Mouse (Mus musculus) right cerebral cortex, postnatal 25 days (tissue): ENCODE measurements around the gene Ube2c.
A peak's percentile ranks its signal among the peaks of the same experiment; 100 is the strongest.

Experiments used
- DNase-seq: peaks from one replicate; pipeline ENCODE4 v3.0.0; 2022

Gene Ube2c

DNA sequence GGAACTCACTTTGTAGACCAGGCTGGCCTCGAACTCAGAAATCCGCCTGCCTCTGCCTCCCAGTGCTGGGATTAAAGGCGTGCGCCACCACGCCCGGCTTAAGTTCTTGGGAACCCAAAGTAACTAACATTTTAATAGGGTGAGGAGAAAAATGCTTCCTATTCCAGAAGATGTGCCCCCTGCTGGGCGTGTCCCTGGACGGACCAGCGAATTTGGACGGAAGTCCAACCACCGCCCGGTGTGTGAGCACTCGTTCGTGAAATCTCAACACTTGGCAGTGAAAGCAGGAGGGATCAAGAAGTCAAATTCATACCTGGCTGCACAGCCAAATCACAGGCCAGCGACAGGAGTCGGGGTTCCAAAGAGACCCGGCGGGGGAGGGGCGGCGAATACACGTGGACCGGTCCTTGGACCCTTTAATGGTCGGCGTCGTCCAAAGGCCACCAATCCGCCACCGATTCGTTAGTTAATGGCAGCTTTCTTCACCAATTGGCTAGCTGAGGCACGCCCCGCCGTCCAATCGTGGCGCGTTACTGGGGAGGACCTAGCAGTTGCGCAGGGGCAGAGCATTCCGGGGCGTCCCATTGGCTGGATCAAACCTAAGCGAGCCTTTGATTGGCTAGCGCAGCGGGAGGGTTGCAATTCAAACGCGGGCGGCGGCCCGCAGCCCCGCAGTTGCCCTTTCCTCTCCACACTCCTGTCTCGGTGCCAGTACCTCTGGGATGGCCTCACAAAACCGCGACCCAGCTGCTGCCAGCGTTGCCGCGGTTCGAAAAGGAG is at the start of gene Ube2c:
Gene Ube2c, plus strand, starts transcription at position 641 of the 780 bp plus-strand sequence.
- DNase-seq = peak; percentile 99

- DNase-seq = no peak
These were observed 46.4 kb upstream of the Ube2c start for GRCm38 (mm10) chr2:164723276-164723675.

GRCm38 (mm10) chr2:164725895-164726619 is 43.6 kb upstream of the Ube2c start:
- peak; percentile 42 for DNase-seq

DNA sequence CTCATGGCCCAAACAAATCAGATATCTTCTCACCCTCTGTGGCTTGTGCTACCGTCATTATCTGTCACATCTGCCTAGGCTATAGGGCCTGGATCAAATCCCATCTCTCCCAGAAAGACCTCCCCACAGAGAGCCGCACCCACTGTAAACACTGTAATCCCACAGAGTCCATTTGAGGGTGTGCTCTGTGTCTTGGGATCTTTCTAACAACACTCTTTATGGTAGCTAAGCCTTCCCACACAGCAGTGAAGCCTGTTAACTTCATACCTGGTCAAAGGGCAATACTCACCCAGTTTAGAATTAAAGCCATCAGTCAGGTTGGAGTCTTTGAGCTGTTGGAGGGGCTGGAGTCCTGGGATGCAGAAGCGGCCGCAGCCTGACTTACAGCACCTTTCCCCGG is 38.0 kb upstream of the Ube2c start:
- no peak for DNase-seq

- no peak for DNase-seq
These were observed 36.4 kb upstream of the Ube2c start for GRCm38 (mm10) chr2:164733259-164733658.

DNA sequence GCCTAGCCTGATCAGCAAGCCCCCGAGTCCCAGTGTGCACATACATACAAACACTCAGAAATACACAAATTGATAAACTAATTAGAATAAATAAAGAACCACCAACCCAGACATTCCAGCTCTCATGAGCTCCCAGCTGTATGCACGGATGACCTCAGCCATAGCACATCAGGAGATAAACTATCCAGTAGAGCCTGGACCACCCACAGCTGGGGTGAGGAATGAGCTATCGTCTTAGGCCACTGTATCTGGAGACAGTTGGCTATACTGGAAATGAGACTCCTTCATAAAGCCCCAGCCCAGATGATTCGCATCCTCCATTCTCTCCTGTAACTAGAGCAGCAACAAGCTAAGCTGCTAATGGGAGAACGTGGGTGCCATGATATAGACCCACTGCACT is 34.9 kb upstream of the Ube2c start:
- no peak for DNase-seq

GRCm38 (mm10) chr2:164735446-164735845 is 34.3 kb upstream of the Ube2c start:
- no peak for DNase-seq

- no peak for DNase-seq
These were observed 32.2 kb upstream of the Ube2c start for GRCm38 (mm10) chr2:164737377-164738090.

DNA sequence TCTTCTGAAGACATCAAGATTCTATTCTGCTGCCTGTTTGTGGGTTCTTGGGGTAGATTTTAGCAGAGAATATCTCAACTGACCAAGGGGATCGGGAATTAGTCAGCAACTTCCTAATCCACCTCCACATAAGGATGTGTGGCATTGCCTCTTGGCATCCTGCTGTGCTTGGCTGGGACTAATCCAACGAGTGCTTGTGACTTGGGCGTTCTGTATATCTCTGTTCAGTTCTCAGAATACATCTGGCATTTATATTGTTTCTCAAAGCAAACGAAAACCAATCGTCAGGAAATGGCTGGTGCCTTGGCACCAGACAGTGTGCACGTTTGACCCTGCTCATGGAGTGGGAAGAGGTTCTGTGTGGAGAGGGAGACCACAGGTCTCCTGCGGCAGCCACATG is 29.8 kb upstream of the Ube2c start:
- DNase-seq = no peak

DNA sequence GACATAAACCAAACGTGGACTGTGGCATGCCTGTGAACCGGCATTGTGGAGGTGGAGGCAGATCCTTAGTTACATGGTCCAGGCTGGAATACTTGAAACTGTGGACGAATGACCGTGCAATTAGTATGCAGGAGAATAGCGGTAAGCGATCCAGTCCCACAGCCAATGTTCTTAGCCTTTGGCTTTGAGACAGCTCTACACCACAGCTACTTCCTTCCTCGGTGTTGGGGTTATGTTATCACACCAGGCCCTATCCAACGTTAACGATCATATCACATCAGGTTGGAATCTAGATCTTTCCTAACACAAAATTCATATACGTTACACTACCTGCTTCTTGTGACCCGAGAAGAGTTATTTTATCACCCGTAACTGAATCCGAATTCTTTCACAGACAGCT is 24.7 kb upstream of the Ube2c start:
- DNase-seq = no peak

- DNase-seq = peak; percentile 95
These were observed 23.7 kb upstream of the Ube2c start, which contains the start of the genes Wfdc3 and Dnttip1 for GRCm38 (mm10) chr2:164745843-164746479. Gene Wfdc3 (minus strand): TSS chr2:164745931. Gene Dnttip1 (plus strand): TSS chr2:164745983.

DNA sequence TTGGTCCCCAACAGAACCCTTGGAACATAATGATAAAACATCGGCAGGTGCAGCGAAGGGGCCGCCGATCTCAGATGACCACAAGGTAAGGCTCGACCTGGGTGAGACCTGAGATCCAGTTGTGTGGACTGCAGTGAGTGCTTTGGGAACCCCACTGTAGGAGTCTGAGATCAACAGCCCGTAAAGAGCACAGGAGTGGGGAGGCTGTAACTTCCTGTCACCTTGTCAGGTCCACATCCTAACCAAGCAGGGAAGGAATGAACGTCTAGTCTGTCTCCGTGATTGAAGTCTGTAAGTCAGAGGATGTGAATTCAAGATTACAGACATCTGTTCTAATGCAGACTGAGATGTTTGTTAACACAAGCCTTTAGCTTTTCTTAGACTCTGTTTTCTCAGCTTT is 23.0 kb upstream of the Ube2c start:
- no peak for DNase-seq

DNA sequence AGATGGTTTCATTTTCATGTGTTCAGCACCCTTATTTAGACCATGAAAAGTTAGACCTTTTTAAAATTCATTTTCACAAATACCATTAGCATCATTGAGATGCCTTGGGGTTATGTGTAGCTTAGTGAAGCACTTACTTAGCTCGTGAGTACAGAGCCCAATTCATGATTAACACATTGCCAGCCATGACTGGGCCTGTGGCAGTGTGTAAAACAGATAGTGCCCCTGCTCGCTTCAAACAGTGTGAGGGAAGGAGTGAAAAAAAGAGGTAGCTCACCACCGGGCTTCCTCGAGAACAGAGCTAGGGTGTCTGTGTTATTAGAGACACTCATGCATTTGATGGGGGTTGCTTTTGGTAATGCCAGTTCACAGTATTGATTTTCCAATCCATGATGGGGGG is 21.5 kb upstream of the Ube2c start:
- no peak for DNase-seq

DNA sequence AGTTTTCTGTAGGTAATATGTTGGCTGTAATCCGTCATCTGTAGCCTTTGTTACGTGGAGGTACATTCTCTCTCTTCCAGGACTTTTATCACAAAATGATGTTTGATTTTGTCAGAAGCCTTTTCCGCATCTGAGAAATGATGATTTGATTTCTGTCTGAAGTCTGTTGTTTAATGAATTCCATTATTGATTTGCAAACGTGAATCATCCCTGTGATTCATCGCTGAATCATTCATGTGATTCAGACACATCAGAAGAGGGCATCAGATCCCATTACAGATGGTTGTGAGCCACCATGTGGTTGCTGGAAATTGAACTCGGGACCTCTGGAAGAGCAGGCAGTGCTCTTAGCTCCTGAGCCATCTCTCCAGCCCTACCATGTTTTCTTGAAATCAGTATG is 20.7 kb upstream of the Ube2c start:
- DNase-seq = no peak

GRCm38 (mm10) chr2:164752454-164752853 is 17.2 kb upstream of the Ube2c start:
- no peak for DNase-seq

GRCm38 (mm10) chr2:164754105-164754504 is 15.6 kb upstream of the Ube2c start:
- DNase-seq = no peak

DNA sequence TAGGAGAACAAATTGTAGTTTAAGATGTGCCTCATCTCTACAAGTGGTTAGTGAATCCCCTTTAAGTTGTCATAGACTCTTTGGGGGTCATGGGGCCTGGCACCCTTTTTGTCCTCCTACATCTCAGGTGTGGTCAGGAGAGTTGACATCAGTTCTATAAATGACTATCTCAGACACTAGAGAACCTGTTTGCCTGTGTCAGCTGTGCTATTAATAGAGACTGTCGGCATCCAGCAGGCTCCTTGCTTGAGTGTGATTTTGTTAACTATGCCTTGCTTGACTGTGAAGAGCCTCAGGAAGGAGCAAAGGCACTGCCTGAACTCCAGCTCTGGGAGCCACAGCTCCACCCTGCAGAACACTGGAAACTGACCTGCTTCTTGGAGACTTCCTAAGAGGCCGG is 14.9 kb upstream of the Ube2c start:
- DNase-seq = no peak

GRCm38 (mm10) chr2:164757841-164758240 is 11.9 kb upstream of the Ube2c start:
- no peak for DNase-seq

GRCm38 (mm10) chr2:164758692-164759091 is 11.0 kb upstream of the Ube2c start:
- DNase-seq = no peak

GRCm38 (mm10) chr2:164760059-164760833 is 9.5 kb upstream of the Ube2c start:
- no peak for DNase-seq

DNA sequence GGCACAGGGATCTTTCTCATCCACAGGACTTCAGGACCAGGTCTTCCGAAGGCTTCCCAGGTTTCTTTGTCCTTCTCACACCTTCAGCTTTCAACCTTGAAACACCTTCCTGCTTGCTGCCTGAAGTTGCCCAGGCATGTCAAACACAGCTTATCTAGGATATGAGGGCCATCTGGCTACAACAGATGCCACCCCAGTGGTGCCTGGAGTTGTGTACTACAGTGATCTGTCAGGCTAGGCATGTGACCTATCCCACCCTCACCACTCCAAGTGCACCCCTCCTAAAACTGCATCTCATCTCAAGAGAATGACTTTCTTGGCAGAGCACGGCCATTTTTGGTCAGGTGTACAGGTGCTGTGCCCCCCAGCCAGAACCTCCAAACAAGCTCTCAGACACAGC is 8.2 kb upstream of the Ube2c start:
- no peak for DNase-seq

DNA sequence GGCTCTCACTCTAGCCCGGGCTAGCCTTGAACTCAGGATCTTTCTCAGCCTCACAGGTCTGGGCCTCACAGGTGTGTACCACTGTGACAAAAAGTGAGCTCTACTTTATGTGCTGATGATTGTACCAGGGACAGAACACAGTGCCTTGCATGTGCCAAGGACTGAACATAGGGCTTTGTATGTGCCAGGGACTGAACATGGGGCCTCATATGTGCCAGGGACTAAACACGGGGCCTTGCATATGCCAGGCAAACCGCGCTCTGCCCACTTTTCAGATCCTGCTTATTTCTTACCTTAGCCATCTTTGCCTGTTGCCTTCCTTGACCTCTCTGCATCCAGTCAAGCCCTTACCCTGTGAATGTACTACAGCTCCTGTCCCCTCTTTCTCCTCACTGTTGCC is 7.7 kb upstream of the Ube2c start:
- no peak for DNase-seq
